Mouse (Mus musculus): ENCODE results near the gene Lrmda. TPM values are rescaled to one million over a fixed set of nuclear protein-coding genes. Genes with fewer than 3 reads are reported as not detected.

Lrmda gene
- polyA plus RNA-seq, 1 experiment from 2014 or later: 0.20 TPM

- H3K4me2 ChIP-seq (replicated peaks; ENCODE audit: low read depth, low read length): no peak overlapping the region
- 86% methylated on average over 5 of the region's 5 CpGs for WGBS
- H3K4me3 ChIP-seq (ENCODE audit: low read depth, low read length): no peak overlapping the region
- no peak overlapping the region for H3K27ac ChIP-seq (ENCODE audit: low read depth, low read length)
- H3K27me3 ChIP-seq (ENCODE audit: control insufficient read depth, insufficient read depth, low read length): no peaks in the 10 kb centered on the region
- DNase-seq (ENCODE audit: low spot score) (no peak), ATAC-seq (ENCODE audit: low FRiP score) (no peak)
- H3K36me3 ChIP-seq (ENCODE audit: control insufficient read depth, insufficient read depth, low read length): no peaks in the 10 kb centered on the region
- no peaks in the 10 kb centered on the region for H3K9me3 ChIP-seq (ENCODE audit: control insufficient read depth, low read length)
- no peaks in the 10 kb centered on the region for H3K4me1 ChIP-seq (replicated peaks; ENCODE audit: control insufficient read depth, insufficient read depth, low read length)
- H3K9ac ChIP-seq (ENCODE audit: low read depth, low read length): no peak overlapping the region
Measured at GRCm38 (mm10) chr14:22754633-22755032, 735.1 kb downstream of the Lrmda start.

DNA sequence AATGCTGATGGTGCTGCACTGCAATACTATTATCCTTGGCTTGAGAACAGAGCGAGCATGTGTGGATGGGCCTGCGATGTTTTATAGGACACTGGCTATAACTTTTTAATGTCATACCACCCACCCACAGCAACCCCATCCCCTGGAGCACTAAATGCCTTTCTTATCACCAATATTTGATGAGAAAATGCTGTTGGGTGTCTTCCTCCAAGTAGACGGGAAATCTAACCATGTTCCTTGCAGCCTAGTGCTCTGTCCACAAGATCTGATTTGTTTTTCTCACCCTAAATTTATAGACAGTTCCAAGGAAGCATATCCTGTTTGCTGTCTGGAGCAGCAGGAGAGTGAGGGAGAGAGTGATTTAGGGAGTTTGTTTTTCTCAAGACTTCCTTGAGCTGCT lies 738.0 kb downstream of the Lrmda start:
- Histone ChIP-seq H3K27ac (ENCODE audit: low read depth, low read length) (no peak overlapping the region), H3K36me3 (ENCODE audit: control insufficient read depth, insufficient read depth, low read length) (no peaks in the 10 kb centered on the region), H3K9ac (ENCODE audit: low read depth, low read length) (no peak overlapping the region), H3K27me3 (ENCODE audit: control insufficient read depth, insufficient read depth, low read length) (no peaks in the 10 kb centered on the region), H3K9me3 (ENCODE audit: control insufficient read depth, low read length) (no peaks in the 10 kb centered on the region), H3K4me3 (ENCODE audit: low read depth, low read length) (no peak overlapping the region), H3K4me1 (replicated peaks; ENCODE audit: control insufficient read depth, insufficient read depth, low read length) (no peaks in the 10 kb centered on the region), H3K4me2 (replicated peaks; ENCODE audit: low read depth, low read length) (no peak overlapping the region)
- WGBS: 92% methylated on average over 3 of the region's 3 CpGs
- ATAC-seq (ENCODE audit: low FRiP score) (no peak), DNase-seq (ENCODE audit: low spot score) (no peak)

GRCm38 (mm10) chr14:22759216-22759615 lies 739.7 kb downstream of the Lrmda start:
- ATAC-seq (ENCODE audit: low FRiP score) (no peak), DNase-seq (ENCODE audit: low spot score) (no peak)
- Histone ChIP-seq H3K9me3 (ENCODE audit: control insufficient read depth, low read length) (no peaks in the 10 kb centered on the region), H3K4me3 (ENCODE audit: low read depth, low read length) (no peak overlapping the region), H3K27ac (ENCODE audit: low read depth, low read length) (no peak overlapping the region), H3K4me1 (replicated peaks; ENCODE audit: control insufficient read depth, insufficient read depth, low read length) (no peaks in the 10 kb centered on the region), H3K27me3 (ENCODE audit: control insufficient read depth, insufficient read depth, low read length) (no peaks in the 10 kb centered on the region), H3K4me2 (replicated peaks; ENCODE audit: low read depth, low read length) (no peak overlapping the region), H3K36me3 (ENCODE audit: control insufficient read depth, insufficient read depth, low read length) (no peaks in the 10 kb centered on the region), H3K9ac (ENCODE audit: low read depth, low read length) (no peak overlapping the region)
- 52% methylated on average over 2 of the region's 2 CpGs for WGBS

DNA sequence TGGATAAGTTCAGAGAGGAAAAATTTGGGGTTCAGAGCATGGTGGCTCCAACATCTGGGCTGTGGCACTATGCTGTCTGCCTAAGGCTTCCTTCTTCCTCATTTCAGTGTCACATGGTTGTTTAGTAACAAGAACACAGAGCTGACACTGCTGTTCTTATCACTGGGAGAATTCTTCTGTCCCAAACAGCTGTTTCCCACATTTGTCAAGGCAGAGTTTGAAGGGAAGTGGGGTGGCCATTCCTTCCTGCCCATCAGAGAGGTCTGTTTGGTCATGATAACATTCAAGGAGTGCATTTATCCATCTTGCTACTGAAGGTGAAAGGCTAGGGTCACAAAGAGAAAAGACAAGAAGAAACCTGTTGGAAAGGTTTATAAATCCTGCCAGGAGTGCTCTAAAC lies 740.2 kb downstream of the Lrmda start:
- Histone ChIP-seq H3K36me3 (ENCODE audit: control insufficient read depth, insufficient read depth, low read length) (no peaks in the 10 kb centered on the region), H3K27me3 (ENCODE audit: control insufficient read depth, insufficient read depth, low read length) (no peaks in the 10 kb centered on the region), H3K27ac (ENCODE audit: low read depth, low read length) (no peak overlapping the region), H3K9ac (ENCODE audit: low read depth, low read length) (no peak overlapping the region), H3K9me3 (ENCODE audit: control insufficient read depth, low read length) (no peaks in the 10 kb centered on the region), H3K4me1 (replicated peaks; ENCODE audit: control insufficient read depth, insufficient read depth, low read length) (no peaks in the 10 kb centered on the region), H3K4me2 (replicated peaks; ENCODE audit: low read depth, low read length) (no peak overlapping the region), H3K4me3 (ENCODE audit: low read depth, low read length) (no peak overlapping the region)
- DNase-seq (ENCODE audit: low spot score): no peak
- no peak for ATAC-seq (ENCODE audit: low FRiP score)

DNA sequence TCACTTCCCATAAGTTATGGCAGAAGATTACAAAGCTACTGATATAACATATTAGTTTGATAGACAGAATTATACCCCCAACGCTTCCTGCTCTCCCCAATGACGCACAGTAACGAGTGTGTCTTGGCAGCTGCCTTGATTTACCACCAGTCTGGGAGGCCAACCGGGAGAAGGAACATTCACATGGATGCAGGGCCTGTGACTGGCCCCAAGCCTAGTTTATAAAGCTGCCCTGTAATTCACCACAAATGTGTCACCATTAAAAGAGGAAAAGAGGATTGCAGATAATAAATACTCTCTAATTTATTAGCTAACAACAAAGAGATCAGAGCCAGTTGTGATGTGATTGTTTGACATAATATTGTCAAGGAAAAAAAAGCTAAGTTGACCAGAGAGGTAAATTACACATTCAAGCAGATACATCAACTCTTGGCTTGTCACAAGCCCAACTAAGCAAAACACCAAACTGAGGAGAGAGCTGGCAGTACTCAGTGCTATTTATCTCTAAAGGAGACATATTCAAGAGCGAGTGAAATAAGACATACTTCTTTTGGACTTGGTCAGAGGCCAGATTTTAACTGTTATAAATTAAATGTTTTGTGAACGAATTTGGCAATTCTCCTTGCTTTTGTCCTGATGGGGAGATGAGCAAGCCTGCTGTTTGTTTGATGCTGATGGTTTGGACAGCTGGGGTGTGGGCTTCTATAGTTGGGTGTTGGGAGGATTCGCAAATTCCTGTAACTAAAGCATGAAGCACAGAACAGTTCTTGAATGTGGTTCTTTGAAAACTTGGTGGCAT lies 740.9 kb downstream of the Lrmda start:
- no peak overlapping the region for H3K9ac ChIP-seq (ENCODE audit: low read depth, low read length)
- no peak for ATAC-seq (ENCODE audit: low FRiP score)
- WGBS: 80% methylated on average over 7 of the region's 7 CpGs

DNA sequence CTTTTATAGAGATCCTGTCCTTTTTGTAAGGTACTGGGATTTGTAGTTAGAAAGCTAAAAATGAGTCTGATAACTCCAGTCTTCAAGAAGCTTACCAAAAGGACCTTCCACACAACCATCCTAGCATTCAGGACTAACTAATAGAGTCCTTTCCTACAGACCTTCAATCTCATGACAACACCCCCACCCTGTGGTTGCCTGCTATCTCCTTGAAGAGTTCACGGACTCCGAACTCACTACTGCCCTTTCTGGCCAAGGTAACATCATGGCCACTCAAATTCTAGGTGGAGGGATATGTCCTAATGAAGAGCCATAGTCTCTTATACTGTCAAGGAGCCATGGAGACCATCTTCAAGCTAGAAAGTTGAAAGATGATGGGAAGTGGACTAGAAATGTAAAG lies 762.2 kb downstream of the Lrmda start:
- 87% methylated on average over 2 of the region's 2 CpGs for WGBS
- Histone ChIP-seq H3K27me3 (ENCODE audit: control insufficient read depth, insufficient read depth, low read length) (no peaks in the 10 kb centered on the region), H3K27ac (ENCODE audit: low read depth, low read length) (no peak overlapping the region), H3K4me1 (replicated peaks; ENCODE audit: control insufficient read depth, insufficient read depth, low read length) (no peaks in the 10 kb centered on the region; the same call in 1 of the 2 replicates), H3K36me3 (ENCODE audit: control insufficient read depth, insufficient read depth, low read length) (no peaks in the 10 kb centered on the region), H3K9me3 (ENCODE audit: control insufficient read depth, low read length) (no peaks in the 10 kb centered on the region), H3K4me2 (replicated peaks; ENCODE audit: low read depth, low read length) (no peak overlapping the region), H3K9ac (ENCODE audit: low read depth, low read length) (no peak overlapping the region), H3K4me3 (ENCODE audit: low read depth, low read length) (no peak overlapping the region)
- ATAC-seq (ENCODE audit: low FRiP score): no peak
- no peak for DNase-seq (ENCODE audit: low spot score)

More for the DNA sequence above, 740.9 kb downstream of the Lrmda start:
- no peak for DNase-seq (ENCODE audit: low spot score)
- Histone ChIP-seq H3K27ac (ENCODE audit: low read depth, low read length) (no peak overlapping the region), H3K27me3 (ENCODE audit: control insufficient read depth, insufficient read depth, low read length) (no peaks in the 10 kb centered on the region), H3K36me3 (ENCODE audit: control insufficient read depth, insufficient read depth, low read length) (no peaks in the 10 kb centered on the region), H3K4me3 (ENCODE audit: low read depth, low read length) (no peak overlapping the region), H3K9me3 (ENCODE audit: control insufficient read depth, low read length) (no peaks in the 10 kb centered on the region), H3K4me1 (replicated peaks; ENCODE audit: control insufficient read depth, insufficient read depth, low read length) (no peaks in the 10 kb centered on the region), H3K4me2 (replicated peaks; ENCODE audit: low read depth, low read length) (no peak overlapping the region)

DNA sequence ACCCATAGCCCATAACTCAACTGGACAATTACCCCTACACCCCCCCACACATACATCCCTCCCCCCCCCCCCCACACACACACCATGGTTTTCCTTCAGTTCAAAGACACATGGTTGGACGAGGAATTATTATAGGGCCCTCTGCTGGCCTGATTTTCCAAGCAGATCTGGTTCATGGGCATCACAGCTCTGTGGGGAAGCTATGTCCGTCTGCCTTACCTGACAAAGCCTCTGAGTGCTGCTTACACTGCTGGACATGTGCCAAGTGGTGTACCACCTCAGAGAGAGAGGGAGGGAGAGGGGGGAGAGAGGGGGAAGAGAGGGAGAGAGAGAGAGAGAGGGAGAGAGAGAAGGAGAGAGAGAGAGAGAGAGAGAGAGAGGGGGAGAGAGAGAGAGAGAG lies 762.9 kb downstream of the Lrmda start:
- Histone ChIP-seq H3K36me3 (ENCODE audit: control insufficient read depth, insufficient read depth, low read length) (no peaks in the 10 kb centered on the region), H3K4me2 (replicated peaks; ENCODE audit: low read depth, low read length) (no peak overlapping the region), H3K9me3 (ENCODE audit: control insufficient read depth, low read length) (no peaks in the 10 kb centered on the region), H3K27ac (ENCODE audit: low read depth, low read length) (no peak overlapping the region), H3K4me1 (replicated peaks; ENCODE audit: control insufficient read depth, insufficient read depth, low read length) (no peaks in the 10 kb centered on the region; the same call in 1 of the 2 replicates), H3K27me3 (ENCODE audit: control insufficient read depth, insufficient read depth, low read length) (no peaks in the 10 kb centered on the region), H3K9ac (ENCODE audit: low read depth, low read length) (no peak overlapping the region), H3K4me3 (ENCODE audit: low read depth, low read length) (no peak overlapping the region)
- DNase-seq (ENCODE audit: low spot score) (no peak), ATAC-seq (ENCODE audit: low FRiP score) (no peak)
- WGBS: 42% methylated on average over 2 of the region's 2 CpGs

DNA sequence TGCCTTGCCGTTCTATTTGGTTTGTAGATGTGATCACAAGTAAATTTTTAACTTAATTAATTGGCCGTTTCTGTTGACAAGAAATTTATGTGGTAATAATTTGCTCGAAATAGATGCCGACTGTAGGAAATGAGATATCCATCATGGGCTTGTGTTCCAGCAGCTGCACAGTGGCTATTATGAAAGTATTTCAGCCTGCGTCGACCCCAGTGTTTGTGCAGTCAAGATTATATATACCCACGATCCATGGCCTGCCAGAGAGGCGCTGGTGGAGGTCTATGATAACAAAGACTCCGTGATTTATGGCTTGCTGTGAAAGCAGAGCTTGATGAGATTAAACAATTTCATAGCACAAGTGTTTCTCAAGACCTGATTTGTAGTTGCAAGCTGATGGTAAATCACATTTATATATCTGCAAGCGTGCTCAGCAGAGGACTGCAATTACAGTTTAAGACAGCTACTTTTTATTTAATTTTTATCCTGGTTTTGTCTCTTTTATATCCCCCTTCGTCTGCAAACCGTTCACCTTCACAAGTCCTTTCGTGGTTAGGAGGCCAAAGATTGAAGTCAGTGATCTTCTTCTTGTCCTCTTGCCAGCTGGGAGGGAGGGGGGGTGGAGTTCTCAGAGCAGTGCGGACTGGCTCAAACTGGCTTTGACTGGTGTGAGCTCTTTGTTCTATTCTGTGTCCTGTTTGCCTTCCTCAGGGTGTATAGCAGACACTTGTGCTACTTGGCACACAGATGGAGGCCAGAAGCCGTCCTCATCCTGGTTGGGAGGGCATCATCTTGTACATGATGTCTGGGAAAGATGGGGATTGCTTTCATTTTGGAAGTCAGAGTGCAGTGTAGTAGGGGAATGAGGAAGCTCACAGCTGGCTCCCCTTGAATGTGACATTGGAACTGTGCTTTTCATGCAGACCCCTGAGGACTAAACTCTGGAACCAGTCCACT lies 764.0 kb downstream of the Lrmda start:
- Histone ChIP-seq H3K27me3 (ENCODE audit: control insufficient read depth, insufficient read depth, low read length) (no peaks in the 10 kb centered on the region), H3K27ac (ENCODE audit: low read depth, low read length) (peak overlapping the region; percentile 70), H3K36me3 (ENCODE audit: control insufficient read depth, insufficient read depth, low read length) (no peaks in the 10 kb centered on the region), H3K4me1 (replicated peaks; ENCODE audit: control insufficient read depth, insufficient read depth, low read length) (no peaks in the 10 kb centered on the region; the same call in 1 of the 2 replicates), H3K4me2 (replicated peaks; ENCODE audit: low read depth, low read length) (no peak overlapping the region), H3K9me3 (ENCODE audit: control insufficient read depth, low read length) (no peaks in the 10 kb centered on the region), H3K4me3 (ENCODE audit: low read depth, low read length) (no peak overlapping the region), H3K9ac (ENCODE audit: low read depth, low read length) (no peak overlapping the region)
- DNase-seq (ENCODE audit: low spot score) (peak; percentile 82), ATAC-seq (ENCODE audit: low FRiP score) (peak; percentile 80)
- whole genome bisulfite sequencing: 49% methylated on average over 15 of the region's 15 CpGs

All from hindbrain, embryonic 11.5 days (tissue).